Mouse (Mus musculus) intestine, postnatal 0 days (tissue): ENCODE measurements around the gene Tmem119. TPM values are rescaled to one million over a fixed set of nuclear protein-coding genes. Genes with fewer than 3 reads are reported as not detected.
A peak's percentile ranks its signal among the peaks of the same experiment; 100 is the strongest.

ENCODE experiments used
- ATAC-seq: fragments of 200-750 bp; cut with Nextera tagmentation; 2 replicates; pipeline ENCODE4 v1.8.0; 2017; ENCODE audit warnings: mild to moderate bottlenecking, moderate TSS enrichment, moderate library complexity
- H3K27ac ChIP-seq: fragments of 300-500 bp; sonication (generic); 2 replicates; pipeline ENCODE4 v1.5.1; 2014; ENCODE audit warnings: mild to moderate bottlenecking, low read depth, low read length, moderate library complexity
- H3K27me3 ChIP-seq: fragments of 300-500 bp; sonication (generic); replicated peaks from 2 replicates; pipeline ENCODE4 v1.6.1; 2014; ENCODE audit warnings: low read length, mixed read lengths; ENCODE audit not compliant: control insufficient read depth, insufficient read depth
- H3K36me3 ChIP-seq: fragments of 300-500 bp; sonication (generic); 2 replicates; pipeline ENCODE4 v1.6.1; 2014; ENCODE audit warnings: mild to moderate bottlenecking, moderate library complexity; ENCODE audit not compliant: control insufficient read depth, insufficient read depth
- H3K4me1 ChIP-seq: fragments of 300-500 bp; sonication (generic); replicated peaks from 2 replicates; pipeline ENCODE4 v1.6.1; 2014; ENCODE audit warnings: antibody characterized with exemption, low read length, mixed read lengths; ENCODE audit not compliant: control insufficient read depth, insufficient read depth
- H3K4me2 ChIP-seq: fragments of 300-500 bp; sonication (generic); replicated peaks from 2 replicates; pipeline ENCODE4 v1.6.1; 2014; ENCODE audit warnings: low read depth, mild to moderate bottlenecking, moderate library complexity
- H3K4me3 ChIP-seq: fragments of 300-500 bp; sonication (generic); 2 replicates; pipeline ENCODE4 v1.5.1; 2014; ENCODE audit warnings: low read depth, low read length
- H3K9ac ChIP-seq: fragments of 300-500 bp; sonication (generic); 2 replicates; pipeline ENCODE4 v1.6.1; 2014; ENCODE audit warnings: mild to moderate bottlenecking, low read depth, low read length
- H3K9me3 ChIP-seq: fragments of 300-500 bp; sonication (generic); 2 replicates; pipeline ENCODE4 v1.6.1; 2016; ENCODE audit warnings: mixed run types; ENCODE audit not compliant: control insufficient read depth
- CTCF ChIP-seq: sonication (generic); IDR thresholded peaks from 2 replicates; pipeline ENCODE4 v1.5.1; 2016; ENCODE audit warnings: low read depth, mild to moderate bottlenecking, control low read depth, antibody characterized with exemption, moderate library complexity
- WGBS: fragments of 180-500 bp; shearing (Covaris S2); extraction: QIAGEN DNeasy Blood & Tissue Kit; methylation state at CpG from one replicate; pipeline ENCODE4 v1.1.7; 2014; 5-methylcytosine and 5-hydroxymethylcytosine counted together
- polyA plus RNA-seq: library from polyadenylated mRNA; unstranded; fragments of >200 nt; fragmentation: Nextera tagmentation; extraction: Ambion mirVana; gene quantifications from 2 replicates; pipeline ENCODE4 v1.2.1, GENCODE M21; 2015

The Tmem119 gene
- polyA plus RNA-seq, 1 experiment from 2014 or later: 23.0 TPM

DNA sequence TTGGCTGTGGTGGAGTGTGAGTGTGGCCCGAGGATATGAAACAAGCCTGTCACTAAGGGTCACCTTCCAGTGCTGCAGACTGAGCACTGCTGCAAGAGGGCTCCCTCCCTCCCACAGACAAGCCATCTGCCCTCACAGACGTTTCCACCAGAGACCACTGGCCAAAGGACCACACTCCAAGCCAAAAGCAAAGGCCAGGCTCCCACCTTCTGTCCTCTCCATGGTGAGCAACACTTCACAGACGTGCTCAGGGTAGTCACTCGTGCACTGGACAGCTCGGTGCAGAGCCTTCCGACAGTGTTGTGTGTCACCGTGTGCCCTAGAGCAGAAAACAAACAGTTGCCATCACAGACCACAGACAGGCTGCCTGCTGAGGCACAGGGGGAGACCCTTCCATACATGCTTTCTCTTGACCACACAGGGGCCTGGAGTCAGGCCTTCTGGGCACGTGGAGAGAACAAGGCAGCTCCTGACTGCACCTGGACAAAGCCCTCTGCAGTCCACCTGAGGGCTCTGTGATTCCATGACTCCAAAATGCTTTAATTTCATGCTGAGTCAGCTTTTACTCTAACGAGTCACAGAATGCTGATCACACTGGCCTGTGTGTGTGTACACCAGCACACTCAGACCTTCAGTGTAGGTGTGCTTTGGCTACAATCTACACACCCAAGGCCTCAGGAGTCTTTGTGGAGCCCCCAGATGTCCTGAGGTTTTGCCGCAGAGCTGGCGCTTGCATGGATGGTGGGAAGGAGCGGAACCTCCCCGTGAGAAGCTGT lies 51.6 kb downstream of the Tmem119 start:
- no peak overlapping the region for H3K4me3 ChIP-seq
- no peak overlapping the region for H3K27ac ChIP-seq
- 92% methylated on average over 13 of the region's 13 CpGs for WGBS
- no peaks in the 10 kb centered on the region for H3K27me3 ChIP-seq
- H3K4me2 ChIP-seq: no peak overlapping the region
- peaks cover 98% of the 10 kb centered on the region for H3K36me3 ChIP-seq
- no peaks in the 10 kb centered on the region for H3K4me1 ChIP-seq
- ATAC-seq: no peak
- no peak overlapping the region for H3K9ac ChIP-seq
- no peaks in the 10 kb centered on the region for H3K9me3 ChIP-seq
- no peak for TF ChIP-seq CTCF

DNA sequence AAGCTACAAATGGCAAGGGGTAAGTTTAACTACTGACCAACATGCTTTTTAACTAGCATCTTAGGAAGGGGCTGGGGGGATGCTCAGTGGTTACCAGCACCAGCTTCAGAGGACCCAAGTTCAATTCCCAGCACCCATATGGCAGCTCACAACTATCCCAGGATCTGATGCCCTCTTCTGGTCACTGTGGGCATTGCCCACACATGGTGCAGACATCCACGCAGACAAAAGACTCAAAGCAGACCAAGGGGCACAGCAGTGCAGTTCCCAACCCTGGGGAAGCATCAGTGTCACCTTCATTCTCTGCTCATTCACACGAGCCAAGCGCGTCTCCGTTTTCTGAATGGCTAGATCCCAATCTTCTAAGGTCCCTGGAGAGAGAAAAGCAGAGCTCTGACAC lies 52.7 kb downstream of the Tmem119 start:
- WGBS: 94% methylated on average over 5 of the region's 5 CpGs
- Histone ChIP-seq H3K4me3 (no peak overlapping the region), H3K9me3 (no peaks in the 10 kb centered on the region), H3K36me3 (peaks cover 98% of the 10 kb centered on the region), H3K4me2 (no peak overlapping the region), H3K27me3 (no peaks in the 10 kb centered on the region), H3K9ac (no peak overlapping the region), H3K4me1 (no peaks in the 10 kb centered on the region), H3K27ac (0 out of 2 replicates have a peak overlapping the region, but pooled peaks have one; percentile 4)
- TF ChIP-seq CTCF: peak; percentile 40
- no peak for ATAC-seq

Other genes with a start within 250 kb of the Tmem119 start
- 2.1 and 2.9 TPM in 2 replicates for gene Cmklr1, start 150.1 kb downstream of the Tmem119 start, polyA plus RNA-seq
- gene 1700069L16Rik, start 75.7 kb downstream of the Tmem119 start, polyA plus RNA-seq: not detected in 2 replicates
- 4.6 and 5.0 TPM in 2 replicates for gene Ficd, start 64.7 kb downstream of the Tmem119 start, polyA plus RNA-seq
- 9.1 and 9.2 TPM in 2 replicates for gene Sart3, start 28.0 kb downstream of the Tmem119 start, polyA plus RNA-seq
- 133 and 145 TPM in 2 replicates for gene Iscu, start 27.8 kb downstream of the Tmem119 start, polyA plus RNA-seq
- gene Selplg, start 32.1 kb upstream of the Tmem119 start, polyA plus RNA-seq: 2.9 and 3.2 TPM in 2 replicates
- 116 and 127 TPM in 2 replicates for gene Coro1c, start 108.2 kb upstream of the Tmem119 start, polyA plus RNA-seq
- 5.1 TPM in 2 replicates for gene Ssh1, start 193.4 kb upstream of the Tmem119 start, polyA plus RNA-seq
- 18.2 and 23.2 TPM in 2 replicates for gene Dao, start 203.2 kb upstream of the Tmem119 start, polyA plus RNA-seq